Mouse (Mus musculus) liver, postnatal 0 days (tissue): ENCODE results near the gene Myo18b. TPM values are rescaled to one million over a fixed set of nuclear protein-coding genes. Genes with fewer than 3 reads are reported as not detected.
A peak's percentile ranks its signal among the peaks of the same experiment; 100 is the strongest.

Experiments
- ATAC-seq: fragments of 200-750 bp; cut with Nextera tagmentation; 2 replicates; pipeline ENCODE4 v1.8.0; 2017; ENCODE audit warnings: mild to moderate bottlenecking, moderate library complexity
- DNase-seq: peaks from one replicate; pipeline ENCODE4 v3.0.0-alpha.2; 2016
- H3K27ac ChIP-seq: fragments of 300-500 bp; sonication (generic); 2 replicates; pipeline ENCODE4 v1.5.1; 2014; ENCODE audit warnings: antibody characterized with exemption, moderate library complexity, mild to moderate bottlenecking, low read depth
- H3K27me3 ChIP-seq: fragments of 300-500 bp; sonication (generic); 2 replicates; pipeline ENCODE4 v1.6.1; 2014; ENCODE audit warnings: low read length, control low read depth, mixed read lengths; ENCODE audit not compliant: insufficient read depth
- H3K36me3 ChIP-seq: fragments of 300-500 bp; sonication (generic); replicated peaks from 2 replicates; pipeline ENCODE4 v1.6.1; 2014; ENCODE audit warnings: mild to moderate bottlenecking, control low read depth, low read length, moderate library complexity, mixed read lengths; ENCODE audit not compliant: insufficient read depth
- H3K4me1 ChIP-seq: fragments of 300-500 bp; sonication (generic); 2 replicates; pipeline ENCODE4 v1.6.1; 2014; ENCODE audit warnings: antibody characterized with exemption, mild to moderate bottlenecking, control low read depth; ENCODE audit not compliant: insufficient read depth
- H3K4me2 ChIP-seq: fragments of 300-500 bp; sonication (generic); 2 replicates; pipeline ENCODE4 v1.6.1; 2014; ENCODE audit warnings: low read depth, mild to moderate bottlenecking, low read length, moderate library complexity, mixed read lengths
- H3K4me3 ChIP-seq: fragments of 300-500 bp; sonication (generic); 2 replicates; pipeline ENCODE4 v1.5.1; 2014; ENCODE audit warnings: low read depth, low read length
- H3K9ac ChIP-seq: fragments of 300-500 bp; sonication (generic); replicated peaks from 2 replicates; pipeline ENCODE4 v1.6.1; 2014; ENCODE audit warnings: mild to moderate bottlenecking, moderate library complexity
- H3K9me3 ChIP-seq: fragments of 300-500 bp; sonication (generic); 2 replicates; pipeline ENCODE4 v1.6.1; 2016; ENCODE audit warnings: mild to moderate bottlenecking, control low read depth, low read length, mixed read lengths
- CTCF ChIP-seq: sonication (generic); IDR thresholded peaks from 2 replicates; pipeline ENCODE4 v1.5.1; 2016; ENCODE audit warnings: antibody characterized with exemption, low read depth
- EP300 ChIP-seq: IDR thresholded peaks from 2 replicates; pipeline ENCODE4 v1.6.1; 2016; ENCODE audit warnings: antibody characterized with exemption, low read depth, mild to moderate bottlenecking
- WGBS: fragments of 180-500 bp; shearing (Covaris S2); extraction: QIAGEN DNeasy Blood & Tissue Kit; methylation state at CpG from one replicate; pipeline ENCODE4 v1.1.7; 2014; ENCODE audit not compliant: insufficient replicate concordance; 5-methylcytosine and 5-hydroxymethylcytosine counted together
- polyA plus RNA-seq: library from polyadenylated mRNA; unstranded; fragments of >200 nt; fragmentation: Nextera tagmentation; extraction: Ambion mirVana; gene quantifications from 2 replicates; pipeline ENCODE4 v1.2.1, GENCODE M21; 2015

The Myo18b gene
- polyA plus RNA-seq, 1 experiment from 2014 or later: not detected

GRCm38 (mm10) chr5:112791792-112792780, 104.1 kb downstream of the Myo18b start:
- H3K9me3 ChIP-seq: no peaks in the 10 kb centered on the region
- no peak for DNase-seq
- no peak overlapping the region for H3K4me3 ChIP-seq
- H3K4me2 ChIP-seq: no peak overlapping the region
- no peaks in the 10 kb centered on the region for H3K4me1 ChIP-seq
- no peak overlapping the region for H3K9ac ChIP-seq
- 0 out of 2 replicates have a peak, but pooled peaks have one; percentile 21 for TF ChIP-seq CTCF
- TF ChIP-seq EP300: no peak
- H3K36me3 ChIP-seq: no peaks in the 10 kb centered on the region
- ATAC-seq: no peak
- no peak overlapping the region for H3K27ac ChIP-seq
- H3K27me3 ChIP-seq: no peaks in the 10 kb centered on the region
- WGBS: 66% methylated on average over 15 of the region's 15 CpGs

- DNase-seq (no peak), ATAC-seq (no peak)
- TF ChIP-seq CTCF (no peak), EP300 (no peak)
- Histone ChIP-seq H3K9ac (no peak overlapping the region), H3K27ac (no peak overlapping the region), H3K27me3 (no peaks in the 10 kb centered on the region), H3K4me1 (no peaks in the 10 kb centered on the region), H3K4me3 (no peak overlapping the region), H3K4me2 (no peak overlapping the region), H3K36me3 (no peaks in the 10 kb centered on the region), H3K9me3 (no peaks in the 10 kb centered on the region)
- 60% methylated on average over 4 of the region's 4 CpGs for WGBS
These were observed 105.6 kb downstream of the Myo18b start for GRCm38 (mm10) chr5:112790376-112791111.

- ATAC-seq: no peak
- Histone ChIP-seq H3K4me3 (no peak overlapping the region), H3K9me3 (no peaks in the 10 kb centered on the region), H3K36me3 (no peaks in the 10 kb centered on the region), H3K4me2 (no peak overlapping the region), H3K4me1 (no peaks in the 10 kb centered on the region), H3K27me3 (no peaks in the 10 kb centered on the region), H3K27ac (no peak overlapping the region), H3K9ac (no peak overlapping the region)
- no peak for TF ChIP-seq CTCF
- TF ChIP-seq EP300: no peak
- no peak for DNase-seq
- 79% methylated on average over 2 of the region's 2 CpGs for WGBS
These were observed 107.7 kb downstream of the Myo18b start for GRCm38 (mm10) chr5:112788441-112788840.

GRCm38 (mm10) chr5:112786788-112787187, 109.4 kb downstream of the Myo18b start:
- no peak for ATAC-seq
- H3K4me2 ChIP-seq: no peak overlapping the region
- no peak overlapping the region for H3K4me3 ChIP-seq
- H3K4me1 ChIP-seq: no peaks in the 10 kb centered on the region
- H3K9ac ChIP-seq: no peak overlapping the region
- no peak for DNase-seq
- no peaks in the 10 kb centered on the region for H3K36me3 ChIP-seq
- no peaks in the 10 kb centered on the region for H3K9me3 ChIP-seq
- no peak overlapping the region for H3K27ac ChIP-seq
- no peak for TF ChIP-seq CTCF
- TF ChIP-seq EP300: no peak
- WGBS: 80% methylated on average over 6 of the region's 6 CpGs
- no peaks in the 10 kb centered on the region for H3K27me3 ChIP-seq

GRCm38 (mm10) chr5:112786031-112786430, 110.1 kb downstream of the Myo18b start:
- H3K4me2 ChIP-seq: no peak overlapping the region
- H3K27ac ChIP-seq: no peak overlapping the region
- H3K4me3 ChIP-seq: no peak overlapping the region
- no peak for ATAC-seq
- no peaks in the 10 kb centered on the region for H3K27me3 ChIP-seq
- 71% methylated on average over 8 of the region's 8 CpGs for WGBS
- TF ChIP-seq EP300: no peak
- H3K9me3 ChIP-seq: no peaks in the 10 kb centered on the region
- H3K36me3 ChIP-seq: no peaks in the 10 kb centered on the region
- H3K4me1 ChIP-seq: no peaks in the 10 kb centered on the region
- DNase-seq: no peak
- no peak overlapping the region for H3K9ac ChIP-seq

GRCm38 (mm10) chr5:112781719-112782118, 114.4 kb downstream of the Myo18b start:
- Histone ChIP-seq H3K9ac (no peak overlapping the region), H3K36me3 (no peaks in the 10 kb centered on the region), H3K27ac (no peak overlapping the region), H3K4me2 (no peak overlapping the region), H3K9me3 (no peaks in the 10 kb centered on the region), H3K4me3 (no peak overlapping the region), H3K4me1 (no peaks in the 10 kb centered on the region), H3K27me3 (no peaks in the 10 kb centered on the region)
- no peak for ATAC-seq
- no peak for TF ChIP-seq CTCF
- no peak for TF ChIP-seq EP300
- no peak for DNase-seq
- 75% methylated on average over 7 of the region's 7 CpGs for WGBS
